Mouse (Mus musculus): ENCODE measurements at regions not wholly inside any gene's neighbourhood (a gene's known extent, or its start where the extent isn't known, plus 50 kb on each side); places are given as distances from the start of the nearest gene placed in this dataset.

- TF ChIP-seq CTCF (IDR thresholded peaks at IDR 0.05; ENCODE audit: extremely low read depth, insufficient read length, insufficient replicate concordance, low read depth, low read length) (no peak), POLR2A (IDR thresholded peaks at IDR 0.05; ENCODE audit: low read depth, low read length) (no peak)
Observed at GRCm38 (mm10) chr3:121602826-121603370, 67.7 kb upstream of the 4930432M17Rik start.
